Mouse (Mus musculus): Measurements from ENCODE around the gene Itga5.
A peak's percentile ranks its signal among the peaks of the same experiment; 100 is the strongest.
"Not testable (repeated sequence)": the region's sequence is repeated elsewhere in the genome, so short reads cannot be mapped to it uniquely, and the experiment has no call there.

Itga5 gene

GRCm38 (mm10) chr15:103366376-103367149, at the start of gene Itga5:
Itga5 (minus strand) TSS chr15:103366763.
- peak; percentile 82 for DNase-seq (ENCODE audit: low spot score)

- DNase-seq (ENCODE audit: low spot score), result not testable (repeated sequence)
These were observed 39.0 kb upstream of the Itga5 start for GRCm38 (mm10) chr15:103405586-103405985.

- no peak for DNase-seq (ENCODE audit: low spot score)
These were observed 34.8 kb upstream of the Itga5 start for GRCm38 (mm10) chr15:103401361-103401760.

GRCm38 (mm10) chr15:103393577-103393976, 27.0 kb upstream of the Itga5 start:
- no peak for DNase-seq (ENCODE audit: low spot score)

GRCm38 (mm10) chr15:103388556-103389145, 22.1 kb upstream of the Itga5 start:
- DNase-seq (ENCODE audit: low spot score), result peak; percentile 77

GRCm38 (mm10) chr15:103383771-103384488, 17.4 kb upstream of the Itga5 start:
- no peak for DNase-seq (ENCODE audit: low spot score)

- DNase-seq (ENCODE audit: low spot score), result no peak
These were observed 16.3 kb upstream of the Itga5 start for GRCm38 (mm10) chr15:103382795-103383406.

GRCm38 (mm10) chr15:103382075-103382474, 15.5 kb upstream of the Itga5 start:
- no peak for DNase-seq (ENCODE audit: low spot score)

- DNase-seq (ENCODE audit: low spot score), result peak; percentile 62
These were observed 12.2 kb upstream of the Itga5 start for GRCm38 (mm10) chr15:103378665-103379356.

- DNase-seq (ENCODE audit: low spot score), result peak; percentile 63
These were observed 11.4 kb upstream of the Itga5 start for GRCm38 (mm10) chr15:103377752-103378664.

GRCm38 (mm10) chr15:103376837-103377269, 10.3 kb upstream of the Itga5 start:
- DNase-seq (ENCODE audit: low spot score), result peak; percentile 93

- no peak for DNase-seq (ENCODE audit: low spot score)
These were observed 8.7 kb upstream of the Itga5 start for GRCm38 (mm10) chr15:103375112-103375800.

- no peak for DNase-seq (ENCODE audit: low spot score)
These were observed 5.9 kb upstream of the Itga5 start for GRCm38 (mm10) chr15:103372461-103372860.

- no peak for DNase-seq (ENCODE audit: low spot score)
These were observed 5.2 kb upstream of the Itga5 start for GRCm38 (mm10) chr15:103371741-103372140.

- no peak for DNase-seq (ENCODE audit: low spot score)
These were observed 4.6 kb upstream of the Itga5 start for GRCm38 (mm10) chr15:103371208-103371607.

GRCm38 (mm10) chr15:103370462-103370861, 3.9 kb upstream of the Itga5 start:
- DNase-seq (ENCODE audit: low spot score), result no peak

- no peak for DNase-seq (ENCODE audit: low spot score)
These were observed 2.6 kb upstream of the Itga5 start for GRCm38 (mm10) chr15:103369123-103369522.

- DNase-seq (ENCODE audit: low spot score), result no peak
These were observed 1.8 kb upstream of the Itga5 start for GRCm38 (mm10) chr15:103368179-103368940.

All from MN1 (cell line).